Mouse (Mus musculus) thymus, adult 2 months (tissue): Measurements from ENCODE around the gene Ucp3.

Experiments used
- CTCF ChIP-seq: fragments of 200-500 bp; IDR thresholded peaks from 2 replicates; pipeline ENCODE4 v1.5.1; 2012; ENCODE audit warnings: mild to moderate bottlenecking, control low read depth, low read length, moderate library complexity, borderline replicate concordance; ENCODE audit not compliant: control insufficient read depth, poor library complexity, insufficient read depth; ENCODE audit errors: extremely low read depth
- POLR2A ChIP-seq: fragments of 200-500 bp; IDR thresholded peaks from 2 replicates; pipeline ENCODE4 v1.6.1; 2012; ENCODE audit warnings: mild to moderate bottlenecking, low read length, control low read depth, moderate library complexity; ENCODE audit not compliant: control insufficient read depth, poor library complexity, insufficient read depth; ENCODE audit errors: extremely low read depth

DNA sequence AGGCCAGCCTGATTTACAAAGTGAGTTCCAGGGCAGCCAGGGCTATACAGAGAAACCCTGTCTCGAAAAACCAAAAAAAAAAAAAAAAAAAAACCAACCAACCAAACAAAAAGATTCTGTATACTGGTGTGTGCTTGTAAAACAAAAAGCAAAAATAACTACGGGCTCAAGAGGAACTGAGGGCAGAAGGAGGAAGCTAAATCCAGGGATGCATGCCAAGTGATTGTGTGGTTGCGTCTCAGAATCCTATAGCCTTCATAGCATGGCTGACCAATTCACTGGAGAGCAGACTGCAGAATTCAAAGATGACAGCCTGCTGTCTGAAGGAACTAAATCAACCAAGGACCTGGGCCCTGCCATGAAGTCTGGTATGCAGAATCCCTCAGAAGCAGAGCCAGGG is 61.4 kb downstream of the Ucp3 start:
- no peak for TF ChIP-seq CTCF
- no peak for TF ChIP-seq POLR2A
